8 mouse cellular contexts compared by ENCODE assay signal in genomic region chr8:70172043-70172681, GRCm38 (mm10). TPM values are rescaled to one million over a fixed set of nuclear protein-coding genes. Genes with fewer than 3 reads are reported as not detected.
DNase-seq lines count a peak whose midpoint lies in the region; ATAC-seq and TF ChIP-seq lines count a peak whose summit lies in the region.

Gene Tmem161a (plus strand): TSS chr8:70172356.

- peak within 1 kb of the TSS; percentile 65 for H3K4me3 ChIP-seq in forebrain, embryonic 10.5 days
- H3K4me3 ChIP-seq in heart, embryonic 15.5 days, result peak within 1 kb of the TSS; percentile 66
- H3K4me3 ChIP-seq in liver, embryonic 14.5 days (ENCODE audit: insufficient read depth in 1 of 2, low read depth in 2 of 2, low read length in 2 of 2), result peak within 1 kb of the TSS; percentile 67 to 89
- H3K4me3 ChIP-seq in neural tube, embryonic 11.5 days (ENCODE audit: low read depth, low read length), result peak within 1 kb of the TSS; percentile 57
- peak within 1 kb of the TSS; percentile 66 for H3K4me3 ChIP-seq in stomach, postnatal 0 days (ENCODE audit: low read depth, low read length)

- peak; percentile 73 to 77 for DNase-seq in CD8-positive naive resting alpha-beta T cell, adult 2 months (ENCODE audit: low read depth in 2 of 2, low spot score in 2 of 2)
- peak; percentile 92 for DNase-seq in c-Kit-positive CD71-negative TER-119-negative erythroid progenitor cells, embryonic 14.5 days (ENCODE audit: low read depth)
- DNase-seq in forebrain, embryonic 10.5 days (ENCODE audit: extremely low spot score, low spot score), result peak; percentile 89
- DNase-seq in kidney, postnatal 25 days, result peak; percentile 97
- DNase-seq in liver, embryonic 14.5 days (ENCODE audit: low read depth in 3 of 3, low spot score in 3 of 3), result peak; percentile 92 to 96 (median 94)
- peak; percentile 90 for DNase-seq in neural tube, embryonic 11.5 days (ENCODE audit: low spot score)
- DNase-seq in stomach, postnatal 0 days (ENCODE audit: low spot score), result peak; percentile 92

- H3K27me3 ChIP-seq in forebrain, embryonic 10.5 days (ENCODE audit: poor library complexity, severe bottlenecking), result peaks cover 4% of the 10 kb centered on the region; the same call in 1 of the 2 replicates
- H3K27me3 ChIP-seq in heart, embryonic 15.5 days, result peaks cover 3% of the 10 kb centered on the region
- H3K27me3 ChIP-seq in liver, embryonic 14.5 days (ENCODE audit: control insufficient read depth, insufficient read depth, low read length), result no peaks in the 10 kb centered on the region
- no peaks in the 10 kb centered on the region for H3K27me3 ChIP-seq in neural tube, embryonic 11.5 days (ENCODE audit: control insufficient read depth, insufficient read depth, low read length)
- no peaks in the 10 kb centered on the region for H3K27me3 ChIP-seq in stomach, postnatal 0 days (ENCODE audit: control insufficient read depth, insufficient read depth, low read length)

- ATAC-seq in heart, embryonic 15.5 days (replicated peaks; ENCODE audit: insufficient number of reproducible peaks, insufficient read depth, low FRiP score, low read depth), result peak; percentile 94
- ATAC-seq in liver, embryonic 14.5 days (ENCODE audit: insufficient read depth), result peak; percentile 95
- peak; percentile 94 for ATAC-seq in neural tube, embryonic 11.5 days (ENCODE audit: insufficient read depth, low FRiP score, low TSS enrichment)
- peak; percentile 96 for ATAC-seq in stomach, postnatal 0 days (ENCODE audit: low FRiP score, low TSS enrichment)

- peak within 1 kb of the TSS; percentile 69 for H3K9ac ChIP-seq in heart, embryonic 15.5 days
- peak within 1 kb of the TSS; percentile 79 for H3K9ac ChIP-seq in liver, embryonic 14.5 days (replicated peaks)
- H3K9ac ChIP-seq in neural tube, embryonic 11.5 days (ENCODE audit: low read length), result peak within 1 kb of the TSS; percentile 75
- peak within 1 kb of the TSS; percentile 71 for H3K9ac ChIP-seq in stomach, postnatal 0 days (ENCODE audit: low read length)

- 3% methylated on average over 27 of the region's 27 CpGs for WGBS in forebrain, embryonic 10.5 days
- 2% methylated on average over 27 of the region's 27 CpGs for WGBS in heart, embryonic 15.5 days
- WGBS in liver, embryonic 14.5 days (ENCODE audit: insufficient replicate concordance), result 2% methylated on average over 27 of the region's 27 CpGs
- WGBS in neural tube, embryonic 11.5 days, result 2% methylated on average over 27 of the region's 27 CpGs
- WGBS in stomach, postnatal 0 days, result 2% methylated on average over 27 of the region's 27 CpGs

- peak within 1 kb of the TSS; percentile 85 for H3K27ac ChIP-seq in forebrain, embryonic 10.5 days
- H3K27ac ChIP-seq in heart, embryonic 15.5 days, result peak within 1 kb of the TSS; percentile 69
- peak within 1 kb of the TSS; percentile 48 for H3K27ac ChIP-seq in liver, embryonic 14.5 days
- no peak within 1 kb of the TSS for H3K27ac ChIP-seq in neural tube, embryonic 11.5 days (ENCODE audit: low read depth, low read length)
- peak within 1 kb of the TSS; percentile 67; the same call in 1 of the 2 replicates for H3K27ac ChIP-seq in stomach, postnatal 0 days (replicated peaks)

- TF ChIP-seq CTCF in liver, embryonic 14.5 days (IDR thresholded peaks at IDR 0.05; ENCODE audit: low read depth), result 0 out of 2 replicates have a peak, but pooled peaks have one; percentile 11
- TF ChIP-seq CTCF in stomach, postnatal 0 days (IDR thresholded peaks at IDR 0.05; ENCODE audit: low read depth), result no peak

- H3K36me3 ChIP-seq in forebrain, embryonic 10.5 days (replicated peaks), result peaks cover 25% of the 10 kb centered on the region
- H3K36me3 ChIP-seq in heart, embryonic 15.5 days, result peaks cover 5% of the 10 kb centered on the region; the same call in 1 of the 2 replicates
- no peaks in the 10 kb centered on the region; the same call in 1 of the 2 replicates for H3K36me3 ChIP-seq in liver, embryonic 14.5 days (replicated peaks; ENCODE audit: control insufficient read depth, insufficient read depth, low read depth)
- H3K36me3 ChIP-seq in neural tube, embryonic 11.5 days (ENCODE audit: control insufficient read depth, insufficient read depth, low read length), result peaks cover 2% of the 10 kb centered on the region
- H3K36me3 ChIP-seq in stomach, postnatal 0 days (ENCODE audit: control insufficient read depth, insufficient read depth, low read length), result 0 out of 2 replicates have a peak, but pooled peaks cover under 1% of the 10 kb centered on the region

- no peaks in the 10 kb centered on the region for H3K9me3 ChIP-seq in forebrain, embryonic 10.5 days
- no peaks in the 10 kb centered on the region for H3K9me3 ChIP-seq in heart, embryonic 15.5 days (replicated peaks)
- H3K9me3 ChIP-seq in liver, embryonic 14.5 days (ENCODE audit: control insufficient read depth, low read length), result no peaks in the 10 kb centered on the region
- no peaks in the 10 kb centered on the region for H3K9me3 ChIP-seq in neural tube, embryonic 11.5 days (ENCODE audit: control insufficient read depth, low read length)
- no peaks in the 10 kb centered on the region for H3K9me3 ChIP-seq in stomach, postnatal 0 days (ENCODE audit: control insufficient read depth, low read length)

- H3K4me2 ChIP-seq in heart, embryonic 15.5 days, result peak within 1 kb of the TSS; percentile 60
- H3K4me2 ChIP-seq in liver, embryonic 14.5 days (ENCODE audit: low read depth), result peak within 1 kb of the TSS; percentile 76
- H3K4me2 ChIP-seq in neural tube, embryonic 11.5 days (ENCODE audit: low read depth), result peak within 1 kb of the TSS; percentile 52
- peak within 1 kb of the TSS; percentile 69 for H3K4me2 ChIP-seq in stomach, postnatal 0 days (replicated peaks; ENCODE audit: low read depth)

- no peak for TF ChIP-seq EP300 in liver, embryonic 14.5 days (IDR thresholded peaks at IDR 0.05; ENCODE audit: low read depth)
- no peak for TF ChIP-seq EP300 in stomach, postnatal 0 days (optimal IDR thresholded peaks at IDR 0.05)

- H3K4me1 ChIP-seq in forebrain, embryonic 10.5 days, result peaks cover 30% of the 10 kb centered on the region
- peaks cover 19% of the 10 kb centered on the region for H3K4me1 ChIP-seq in heart, embryonic 15.5 days (replicated peaks)
- peaks cover 21 to 37% of the 10 kb centered on the region in 2 experiments for H3K4me1 ChIP-seq in liver, embryonic 14.5 days (replicated peaks; ENCODE audit: control insufficient read depth in 2 of 2, insufficient read depth in 2 of 2, low read length in 1 of 2)
- H3K4me1 ChIP-seq in neural tube, embryonic 11.5 days (ENCODE audit: control insufficient read depth, insufficient read depth, low read length), result no peaks in the 10 kb centered on the region
- H3K4me1 ChIP-seq in stomach, postnatal 0 days (replicated peaks; ENCODE audit: control insufficient read depth, insufficient read depth), result no peaks in the 10 kb centered on the region

RNA-seq across cellular contexts. Expression of gene Tmem161a, which starts in this region (rescaled TPM):
- 68.8 and 70.2 TPM in 2 replicates for polyA plus RNA-seq in forebrain, embryonic 10.5 days (2016; fragmentation: Nextera tagmentation; extraction: Ambion mirVana)
- polyA plus RNA-seq in heart, embryonic 15.5 days (2015; fragmentation: Nextera tagmentation; extraction: Ambion mirVana), result 77.6 and 89.7 TPM in 2 replicates
- polyA plus RNA-seq in liver, embryonic 14.5 days (2012; rRNA removed), result 33.0 and 38.0 TPM in 2 replicates
- 15.6 TPM in 2 replicates for polyA plus RNA-seq in liver, embryonic 14.5 days (2014; fragmentation: Nextera tagmentation; extraction: Ambion mirVana)
- polyA plus RNA-seq in neural tube, embryonic 11.5 days (2014; fragmentation: Nextera tagmentation; extraction: Ambion mirVana), result 36.4 and 36.8 TPM in 2 replicates
- 38.2 and 40.8 TPM in 2 replicates for polyA plus RNA-seq in stomach, postnatal 0 days (2015; fragmentation: Nextera tagmentation; extraction: Ambion mirVana)
